Mouse (Mus musculus): Measurements from ENCODE around the gene Arpp19.

- no peak for TF ChIP-seq CTCF (IDR thresholded peaks at IDR 0.05)
- TF ChIP-seq POLR2A (IDR thresholded peaks at IDR 0.05; ENCODE audit: insufficient read depth, low read depth, low read length): no peak
These were observed 47.9 kb downstream of the Arpp19 start for GRCm38 (mm10) chr9:75085242-75085824.

Measured in heart, adult 2 months (tissue).